Mouse (Mus musculus) right cerebral cortex, postnatal 36 days (tissue): Measurements from ENCODE around the gene Kcnip1.
A peak's percentile ranks its signal among the peaks of the same experiment; 100 is the strongest.

Experiments used
- DNase-seq, 2 experiments: peaks; one replicate each; pipeline ENCODE4 v3.0.0; 2022; ENCODE audit warnings: low spot score in 2 of 2, mixed read lengths in 1 of 2

Kcnip1 gene

DNA sequence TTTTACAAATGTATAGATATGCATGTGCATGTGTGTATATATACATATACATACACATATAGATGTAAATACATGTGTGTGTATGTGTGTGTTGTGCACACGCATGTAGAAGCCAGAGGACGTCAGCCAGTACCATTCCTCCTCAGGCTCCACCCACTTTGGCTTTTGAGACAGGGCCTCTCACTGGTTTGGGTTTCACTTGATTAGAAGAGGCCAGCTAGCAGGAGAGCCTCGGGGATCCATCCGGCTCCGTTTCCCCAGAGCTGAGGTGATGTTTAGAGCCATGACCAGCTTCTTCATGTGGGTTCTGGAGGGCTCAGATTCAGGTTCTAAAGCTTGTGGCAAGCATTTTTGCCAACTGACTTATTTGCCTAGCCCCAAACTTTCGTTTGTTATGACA, 89.5 kb downstream of the Kcnip1 start:
- no peak for DNase-seq

- DNase-seq, result no peak
Measured at GRCm38 (mm10) chr11:33902377-33902776, 90.6 kb downstream of the Kcnip1 start.

GRCm38 (mm10) chr11:33901783-33902182, 91.2 kb downstream of the Kcnip1 start:
- DNase-seq, result no peak

DNA sequence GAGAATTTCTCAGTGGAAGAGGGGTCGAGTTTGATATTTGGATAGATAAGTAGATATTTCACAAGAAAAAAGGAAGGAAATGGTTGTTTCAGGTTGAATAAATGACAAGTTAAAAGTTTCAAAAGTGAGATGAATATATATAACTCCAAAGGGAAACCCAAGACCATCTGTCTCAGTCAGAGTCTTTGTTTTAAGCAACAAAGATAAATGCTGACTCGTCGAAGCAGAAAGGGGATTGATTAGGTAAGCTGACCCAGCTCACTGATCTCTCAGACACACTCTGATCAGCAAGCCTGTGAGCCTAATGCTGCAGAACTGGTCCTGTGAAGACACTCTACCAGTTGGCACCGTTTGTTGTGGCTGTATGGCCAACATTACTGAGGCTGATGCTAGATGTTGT, 101.9 kb downstream of the Kcnip1 start:
- DNase-seq, result no peak

GRCm38 (mm10) chr11:33890382-33890781, 102.6 kb downstream of the Kcnip1 start:
- DNase-seq, result no peak

- no peak for DNase-seq
Measured at GRCm38 (mm10) chr11:33887660-33888059, 105.3 kb downstream of the Kcnip1 start.

DNA sequence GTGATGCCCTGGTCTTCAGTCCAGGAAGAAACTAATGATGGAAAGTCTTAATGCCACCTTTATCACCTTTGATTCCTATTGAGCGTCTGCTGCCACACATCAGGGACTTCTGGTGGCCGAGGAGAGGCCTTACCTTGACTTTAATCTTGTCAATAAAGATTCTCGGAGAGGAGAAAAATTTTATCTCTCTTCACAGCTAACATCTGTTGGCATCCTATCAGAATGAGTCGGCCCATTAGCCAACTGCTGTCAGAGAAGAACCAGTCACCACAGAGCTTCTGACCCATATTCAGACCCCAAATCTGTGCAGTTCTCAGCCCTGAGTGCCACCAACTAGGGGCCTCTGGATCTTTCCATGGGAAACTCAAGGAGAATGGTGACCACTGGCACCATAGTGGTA, 107.0 kb downstream of the Kcnip1 start:
- no peak for DNase-seq

- DNase-seq, result no peak
Measured at GRCm38 (mm10) chr11:33882731-33883328, 110.1 kb downstream of the Kcnip1 start.

GRCm38 (mm10) chr11:33874925-33875324, 118.0 kb downstream of the Kcnip1 start:
- no peak for DNase-seq

GRCm38 (mm10) chr11:33873071-33873781, 119.7 kb downstream of the Kcnip1 start:
- no peak for DNase-seq

- DNase-seq, result no peak
Measured at GRCm38 (mm10) chr11:33872716-33873048, 120.3 kb downstream of the Kcnip1 start.

- DNase-seq, result no peak
Measured at GRCm38 (mm10) chr11:33871998-33872715, 120.8 kb downstream of the Kcnip1 start.

DNA sequence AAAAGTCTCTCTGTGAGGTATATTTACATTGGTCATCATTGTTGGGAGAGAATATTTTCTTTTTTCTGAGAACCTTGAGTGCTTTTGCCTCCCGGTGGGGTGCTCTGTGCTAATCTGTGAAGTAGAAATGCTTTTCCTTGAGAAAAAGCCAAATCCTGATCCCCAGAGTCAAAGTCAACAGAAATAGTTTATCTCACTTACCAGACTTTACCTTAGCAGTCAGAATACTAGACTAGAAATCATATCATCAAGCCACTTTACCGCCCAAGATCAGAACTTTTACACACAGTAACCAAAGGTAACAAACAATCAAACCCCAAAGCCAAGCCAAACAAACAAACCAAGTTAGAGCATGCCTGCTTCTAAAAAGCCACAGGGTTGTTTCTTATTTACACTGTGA, 122.7 kb downstream of the Kcnip1 start:
- DNase-seq, result no peak

DNA sequence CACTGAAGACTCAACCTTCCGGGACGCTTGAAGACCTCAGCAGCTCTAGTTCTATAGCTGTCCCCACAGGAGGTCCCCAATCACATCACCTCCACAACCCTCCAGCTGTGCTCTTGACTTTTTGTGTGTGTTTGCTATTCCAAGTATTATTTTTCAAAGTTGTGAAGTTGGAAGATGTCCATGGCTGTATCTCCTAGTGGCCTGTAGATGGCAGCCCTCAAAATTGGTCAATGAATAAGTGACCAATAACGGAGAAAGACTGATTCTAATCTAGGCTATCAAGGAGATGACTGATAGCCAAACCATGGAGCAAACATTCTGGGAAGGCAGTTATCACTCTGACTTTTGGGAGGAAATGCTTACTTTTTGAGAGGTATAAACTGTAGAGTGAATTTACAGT, 123.4 kb downstream of the Kcnip1 start:
- DNase-seq, result no peak

- no peak for DNase-seq
Measured at GRCm38 (mm10) chr11:33866775-33867174, 126.2 kb downstream of the Kcnip1 start.

GRCm38 (mm10) chr11:33864245-33864644, 128.7 kb downstream of the Kcnip1 start:
- no peak for DNase-seq

GRCm38 (mm10) chr11:33861823-33862222, 131.1 kb downstream of the Kcnip1 start:
- DNase-seq, result no peak

DNA sequence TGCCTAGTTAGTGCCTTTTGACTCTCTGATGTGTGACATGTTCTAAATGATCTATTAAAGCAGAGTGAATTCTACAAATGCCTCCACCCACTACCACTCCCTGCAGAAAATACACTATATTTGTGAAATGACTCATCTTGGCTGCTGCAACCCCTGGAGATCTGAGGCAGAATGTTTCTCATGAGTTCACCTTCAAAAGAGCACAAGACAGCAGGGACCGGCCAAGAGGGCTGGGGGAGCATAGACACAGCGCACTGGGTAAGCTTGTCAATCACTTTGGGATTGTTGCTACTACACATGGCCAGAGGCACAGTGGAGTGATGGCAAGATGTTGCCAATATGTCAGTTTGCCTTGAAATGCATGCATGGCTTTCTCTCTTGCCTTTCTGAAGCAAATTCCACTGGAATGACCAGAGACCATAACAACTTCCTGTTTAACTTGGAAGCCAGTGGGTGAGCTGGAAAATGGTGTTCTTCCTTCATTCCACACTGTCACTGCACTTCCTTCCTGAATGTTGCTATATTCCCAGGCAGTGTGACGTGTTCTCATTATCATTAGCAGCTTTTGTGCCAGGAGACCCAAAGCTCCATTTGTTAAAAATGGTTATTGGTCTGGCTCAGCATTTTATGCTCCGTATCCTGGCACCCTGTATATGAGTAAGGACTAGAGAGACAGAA, 131.9 kb downstream of the Kcnip1 start:
- DNase-seq, result no peak

GRCm38 (mm10) chr11:33849614-33850013, 143.3 kb downstream of the Kcnip1 start:
- DNase-seq, result peak; percentile 39 to 56

DNA sequence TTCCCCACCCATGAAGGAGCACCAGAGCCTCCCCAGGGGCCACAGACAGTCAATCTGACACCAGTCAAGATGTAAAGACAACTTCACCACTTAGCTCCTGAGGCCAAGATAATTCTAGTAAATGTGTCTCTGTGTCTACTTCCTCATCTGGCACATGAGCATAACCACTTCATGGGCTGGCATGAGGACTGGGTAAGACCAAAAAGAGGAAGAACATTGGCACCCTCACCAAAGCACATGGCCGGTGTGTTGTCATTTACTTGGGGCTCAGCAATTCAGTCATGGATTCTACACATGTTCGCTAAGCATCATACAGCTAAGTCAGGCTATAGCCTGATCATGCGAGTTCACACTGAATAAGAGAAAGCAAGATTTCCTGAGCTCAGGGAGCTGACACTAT, 144.3 kb downstream of the Kcnip1 start:
- DNase-seq, result no peak

DNA sequence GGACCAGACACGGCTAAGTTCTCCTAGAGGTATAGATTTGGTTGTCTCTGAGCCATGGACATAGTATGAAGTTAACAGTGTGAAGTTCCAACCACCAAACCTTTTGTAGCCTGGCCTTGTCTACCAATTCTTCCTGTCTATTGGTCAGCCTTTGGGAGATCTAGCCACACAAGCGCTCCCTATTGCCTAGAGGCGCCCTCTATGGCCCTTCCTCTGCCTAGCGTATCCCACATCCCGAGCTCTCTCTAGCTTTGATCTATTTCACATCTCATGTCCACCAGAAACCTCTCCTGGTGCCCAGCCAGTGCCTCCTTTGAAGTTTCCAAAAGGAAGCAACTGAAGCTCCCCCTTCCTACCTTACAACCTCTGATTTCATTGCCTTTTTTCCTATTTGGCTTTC, 147.0 kb downstream of the Kcnip1 start:
- DNase-seq, result no peak

- DNase-seq, result no peak
Measured at GRCm38 (mm10) chr11:33843294-33843864, 149.6 kb downstream of the Kcnip1 start.
